Mouse (Mus musculus) C2C12 (cell line): ENCODE data around the gene Clta. TPM values are rescaled to one million over a fixed set of nuclear protein-coding genes. Genes with fewer than 3 reads are reported as not detected.

Experiments
- H3K27me3 ChIP-seq: one replicate; pipeline ENCODE4 v1.6.1; 2011; ENCODE audit not compliant: control insufficient read depth, insufficient read depth, insufficient read length
- H3K36me3 ChIP-seq: one replicate; pipeline ENCODE4 v1.6.1; 2011; ENCODE audit not compliant: control insufficient read depth, insufficient read depth
- H3K4me3 ChIP-seq: one replicate; pipeline ENCODE4 v1.5.1; 2011; ENCODE audit warnings: mild to moderate bottlenecking, control low read depth; ENCODE audit not compliant: poor library complexity, insufficient read depth, severe bottlenecking
- H3K79me2 ChIP-seq: one replicate; pipeline ENCODE4 v1.6.1; 2011; ENCODE audit not compliant: control insufficient read depth, insufficient read depth
- H3K79me3 ChIP-seq: one replicate; pipeline ENCODE4 v1.6.1; 2011; ENCODE audit warnings: low read depth, control low read depth
- H3ac ChIP-seq: one replicate; pipeline ENCODE3; 2011; ENCODE audit warnings: low read depth; ENCODE audit not compliant: control insufficient read depth, insufficient read length
- CEBPB ChIP-seq: IDR thresholded peaks from one replicate; pipeline ENCODE4 v1.6.1; 2011; ENCODE audit warnings: low read depth, mild to moderate bottlenecking, control low read depth, moderate library complexity
- CTCF ChIP-seq: IDR thresholded peaks from one replicate; pipeline ENCODE4 v1.5.1; 2011; ENCODE audit not compliant: control insufficient read depth, insufficient read depth, insufficient read length
- FOSL1 ChIP-seq: IDR thresholded peaks from one replicate; pipeline ENCODE4 v1.8.0; 2011; ENCODE audit warnings: mild to moderate bottlenecking, low read length; ENCODE audit not compliant: poor library complexity, insufficient read depth, severe bottlenecking
- MAX ChIP-seq: IDR thresholded peaks from one replicate; pipeline ENCODE4 v1.6.1; 2011; ENCODE audit warnings: mild to moderate bottlenecking, control low read depth
- MYOD1 ChIP-seq: IDR thresholded peaks from one replicate; pipeline ENCODE4 v1.6.1; 2011; ENCODE audit warnings: low read depth; ENCODE audit not compliant: control insufficient read depth, insufficient read length
- MYOG ChIP-seq: IDR thresholded peaks from one replicate; pipeline ENCODE4 v1.6.1; 2011; ENCODE audit not compliant: control insufficient read depth, insufficient read length; ENCODE audit errors: extremely low read depth
- USF1 ChIP-seq: IDR thresholded peaks from one replicate; pipeline ENCODE4 v1.6.1; 2011; ENCODE audit warnings: low read depth, mild to moderate bottlenecking, control low read depth, moderate library complexity
- polyA plus RNA-seq: library from polyadenylated mRNA; unstranded; fragments of >200 nt; fragmentation: generic; extraction: Trizol; gene quantifications from one replicate; pipeline ENCODE4 v1.2.1, GENCODE M21; 2012; ENCODE audit warnings: missing spikeins

Clta gene
- polyA plus RNA-seq, 1 experiment = 470 TPM

DNA sequence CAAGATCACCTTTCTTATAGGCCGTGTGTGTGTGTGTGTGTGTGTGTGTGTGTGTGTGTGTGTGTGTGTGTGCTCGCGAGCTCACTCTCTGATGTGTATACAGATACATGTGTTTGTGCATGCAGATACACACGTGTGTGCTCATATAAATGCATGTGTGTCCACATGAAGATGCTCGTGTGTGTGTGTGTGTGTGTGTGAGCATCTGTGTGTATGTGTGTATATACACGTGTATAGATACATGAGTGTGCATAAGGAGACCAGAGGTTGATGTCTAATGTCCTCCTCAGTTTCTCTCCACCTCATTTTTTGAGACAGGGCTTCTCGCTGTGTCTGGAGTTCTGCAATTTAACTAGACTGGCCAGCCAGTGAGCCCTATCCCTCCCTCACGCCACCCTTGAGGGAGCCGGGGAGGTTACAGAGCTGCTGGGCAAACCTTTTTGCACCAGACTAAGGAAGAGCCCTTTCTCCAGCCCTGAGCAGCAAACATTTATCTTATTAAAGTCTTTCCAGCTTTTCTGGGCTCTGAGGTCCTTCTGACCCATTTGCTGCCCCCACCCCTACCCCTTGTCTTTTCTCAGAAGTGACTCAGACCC is 32.6 kb upstream of the Clta start:
- no peak overlapping the region for H3K4me3 ChIP-seq

DNA sequence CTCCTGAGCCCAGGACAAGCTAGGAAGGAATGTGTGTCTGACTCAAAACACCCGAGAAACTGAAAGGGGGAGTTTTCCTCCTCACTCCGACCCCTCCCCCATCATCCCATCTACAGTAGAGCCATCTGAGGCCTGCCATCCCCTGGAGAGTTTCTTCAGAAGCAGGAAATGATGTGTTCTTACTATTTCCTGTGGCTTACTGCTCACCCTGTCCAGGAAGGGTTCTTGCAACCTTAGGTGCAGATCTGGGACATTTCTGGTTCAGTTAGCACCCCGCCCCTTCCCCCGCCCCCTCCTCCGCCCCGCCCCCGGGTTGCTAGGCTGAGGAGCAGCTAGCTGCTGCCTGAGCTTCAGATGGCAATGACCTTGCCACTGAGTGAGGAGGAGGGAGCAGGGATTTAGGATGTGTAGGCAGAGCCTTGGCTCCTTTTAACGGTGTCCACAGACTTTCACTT is 32.1 kb upstream of the Clta start:
- Histone ChIP-seq H3K27me3 (no peaks in the 10 kb centered on the region), H3K4me3 (no peak overlapping the region)

More for the DNA sequence above, 32.6 kb upstream of the Clta start:
- Histone ChIP-seq H3K79me3 (peaks cover 13% of the 10 kb centered on the region), H3K27me3 (no peaks in the 10 kb centered on the region), H3K79me2 (peaks cover 43% of the 10 kb centered on the region), H3ac (no peak overlapping the region), H3K36me3 (peaks cover 32% of the 10 kb centered on the region)
- no peak for TF ChIP-seq MYOG
- no peak for TF ChIP-seq FOSL1
- no peak for TF ChIP-seq USF1
- TF ChIP-seq MAX = no peak
- no peak for TF ChIP-seq CEBPB
- no peak for TF ChIP-seq CTCF

DNA sequence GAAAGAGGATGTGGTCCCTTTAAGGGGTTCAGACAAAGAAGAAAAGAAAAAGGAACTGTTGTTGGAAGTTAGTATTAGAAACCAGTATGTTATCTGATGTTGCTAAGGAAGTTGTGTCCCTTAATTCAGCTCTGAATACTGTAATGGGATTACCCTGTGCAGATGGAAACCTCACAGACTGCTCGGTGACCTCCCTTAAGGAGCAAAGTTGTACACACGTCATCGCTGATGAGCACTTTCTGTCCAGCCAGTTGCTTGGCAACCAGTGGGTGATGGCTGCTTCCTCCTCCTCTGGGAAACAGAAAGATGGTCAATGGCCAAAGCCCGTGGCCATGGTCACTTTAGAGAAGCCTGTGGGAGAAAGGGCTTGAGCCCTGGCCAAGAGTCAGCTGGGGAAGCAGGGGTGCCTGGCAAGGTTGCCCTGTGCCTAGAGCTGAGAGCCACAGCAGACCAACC is 30.7 kb upstream of the Clta start:
- no peak overlapping the region for H3ac ChIP-seq
- peaks cover 41% of the 10 kb centered on the region for H3K36me3 ChIP-seq
- no peak for TF ChIP-seq FOSL1
- no peak for TF ChIP-seq MYOD1
- no peak for TF ChIP-seq MYOG
- TF ChIP-seq CTCF = no peak
- TF ChIP-seq USF1 = no peak
- TF ChIP-seq CEBPB = no peak
- TF ChIP-seq MAX = no peak
- H3K79me3 ChIP-seq = peaks cover 1% of the 10 kb centered on the region
- H3K4me3 ChIP-seq = no peak overlapping the region
- H3K27me3 ChIP-seq = no peaks in the 10 kb centered on the region
- H3K79me2 ChIP-seq = peaks cover 29% of the 10 kb centered on the region

More for the DNA sequence above, 32.1 kb upstream of the Clta start:
- no peak for TF ChIP-seq CEBPB
- TF ChIP-seq MYOG = no peak
- Histone ChIP-seq H3K79me3 (peaks cover 8% of the 10 kb centered on the region), H3K36me3 (peaks cover 30% of the 10 kb centered on the region), H3K79me2 (peaks cover 38% of the 10 kb centered on the region), H3ac (peak overlapping the region; percentile 1)

DNA sequence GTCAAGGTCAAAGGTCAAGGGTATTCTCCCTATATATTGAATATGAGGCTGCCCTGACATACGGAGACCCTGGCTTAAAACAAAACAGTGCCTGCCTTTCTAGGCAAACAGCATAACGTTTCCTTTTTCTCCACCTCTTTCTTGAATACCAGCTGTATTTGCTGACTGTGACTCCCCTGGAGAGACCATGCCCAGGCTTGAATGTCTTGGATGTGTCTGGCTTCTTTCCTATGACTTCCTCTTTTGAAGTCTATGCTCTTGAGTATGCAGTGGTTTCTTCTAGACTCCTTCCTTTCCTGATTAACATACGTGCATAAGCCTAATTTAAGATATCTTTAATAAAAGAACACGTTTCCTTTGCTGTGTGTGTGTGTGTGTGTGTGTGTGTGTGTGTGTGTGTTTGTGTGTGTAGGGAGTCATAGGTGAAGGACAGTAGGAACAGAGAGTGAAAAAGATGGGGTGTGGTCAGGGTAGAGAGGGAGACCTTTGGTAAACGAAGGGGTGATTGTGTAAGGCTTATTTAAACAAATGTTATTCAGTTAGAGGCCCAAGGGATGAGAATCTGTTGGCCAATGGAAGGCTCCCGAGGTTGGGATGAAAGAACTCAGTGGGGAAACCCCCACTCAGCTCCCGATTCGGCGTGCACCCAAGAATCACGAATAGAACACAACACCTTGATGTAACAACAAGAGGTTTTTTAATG is 29.2 kb upstream of the Clta start:
- Histone ChIP-seq H3K79me2 (peaks cover 22% of the 10 kb centered on the region), H3K27me3 (no peaks in the 10 kb centered on the region), H3K36me3 (peaks cover 51% of the 10 kb centered on the region), H3K79me3 (no peaks in the 10 kb centered on the region), H3K4me3 (no peak overlapping the region), H3ac (no peak overlapping the region)
- TF ChIP-seq MAX = no peak
- no peak for TF ChIP-seq USF1
- TF ChIP-seq MYOG = no peak
- TF ChIP-seq CEBPB = no peak
- TF ChIP-seq CTCF = no peak
- TF ChIP-seq FOSL1 = no peak
- TF ChIP-seq MYOD1 = no peak

DNA sequence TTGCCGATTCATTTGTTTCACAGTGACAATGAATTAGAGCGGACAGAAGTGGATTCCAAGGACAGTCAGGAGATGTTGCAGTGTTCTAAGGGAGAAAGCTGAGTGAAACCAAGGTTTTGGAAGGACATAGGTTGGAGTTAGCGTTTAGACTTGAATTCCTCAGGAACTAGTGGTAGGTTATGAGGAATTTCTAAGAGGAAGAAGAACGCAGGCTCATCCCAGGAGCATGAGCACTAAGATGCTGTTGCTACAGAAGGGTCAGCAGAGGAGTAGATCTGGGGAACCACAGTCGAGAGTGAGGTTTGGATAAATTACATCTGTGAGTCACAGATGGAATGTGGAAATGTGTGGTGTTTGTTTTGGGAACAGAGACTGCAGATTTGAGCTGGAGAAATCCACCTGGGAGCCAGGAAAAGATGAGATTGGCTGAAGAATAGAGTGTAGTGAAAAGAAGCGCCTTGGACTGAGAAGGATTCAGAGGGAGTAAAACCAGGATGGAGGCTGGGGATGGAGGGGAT is 28.0 kb upstream of the Clta start:
- no peak overlapping the region for H3K4me3 ChIP-seq

More for the DNA sequence above, 28.0 kb upstream of the Clta start:
- H3ac ChIP-seq = no peak overlapping the region
- no peaks in the 10 kb centered on the region for H3K27me3 ChIP-seq
- peaks cover 14% of the 10 kb centered on the region for H3K79me2 ChIP-seq
- no peaks in the 10 kb centered on the region for H3K79me3 ChIP-seq
- H3K36me3 ChIP-seq = peaks cover 45% of the 10 kb centered on the region
- no peak for TF ChIP-seq MYOD1
- TF ChIP-seq CEBPB = peak; percentile 11
- no peak for TF ChIP-seq FOSL1
- TF ChIP-seq USF1 = no peak
- TF ChIP-seq MYOG = no peak
- no peak for TF ChIP-seq CTCF
